Mouse (Mus musculus) C2C12 (cell line): ENCODE measurements around the gene Cab39.

ENCODE experiments used
- CEBPB ChIP-seq: IDR thresholded peaks from one replicate; pipeline ENCODE4 v1.6.1; 2011; ENCODE audit warnings: low read depth, mild to moderate bottlenecking, control low read depth, moderate library complexity
- CTCF ChIP-seq: IDR thresholded peaks from one replicate; pipeline ENCODE4 v1.5.1; 2011; ENCODE audit not compliant: control insufficient read depth, insufficient read depth, insufficient read length
- FOSL1 ChIP-seq: IDR thresholded peaks from one replicate; pipeline ENCODE4 v1.8.0; 2011; ENCODE audit warnings: mild to moderate bottlenecking, low read length; ENCODE audit not compliant: poor library complexity, insufficient read depth, severe bottlenecking
- MAX ChIP-seq: IDR thresholded peaks from one replicate; pipeline ENCODE4 v1.6.1; 2011; ENCODE audit warnings: mild to moderate bottlenecking, control low read depth
- MYOG ChIP-seq: IDR thresholded peaks from one replicate; pipeline ENCODE4 v1.6.1; 2011; ENCODE audit not compliant: control insufficient read depth, insufficient read length; ENCODE audit errors: extremely low read depth
- USF1 ChIP-seq: IDR thresholded peaks from one replicate; pipeline ENCODE4 v1.6.1; 2011; ENCODE audit warnings: low read depth, mild to moderate bottlenecking, control low read depth, moderate library complexity

DNA sequence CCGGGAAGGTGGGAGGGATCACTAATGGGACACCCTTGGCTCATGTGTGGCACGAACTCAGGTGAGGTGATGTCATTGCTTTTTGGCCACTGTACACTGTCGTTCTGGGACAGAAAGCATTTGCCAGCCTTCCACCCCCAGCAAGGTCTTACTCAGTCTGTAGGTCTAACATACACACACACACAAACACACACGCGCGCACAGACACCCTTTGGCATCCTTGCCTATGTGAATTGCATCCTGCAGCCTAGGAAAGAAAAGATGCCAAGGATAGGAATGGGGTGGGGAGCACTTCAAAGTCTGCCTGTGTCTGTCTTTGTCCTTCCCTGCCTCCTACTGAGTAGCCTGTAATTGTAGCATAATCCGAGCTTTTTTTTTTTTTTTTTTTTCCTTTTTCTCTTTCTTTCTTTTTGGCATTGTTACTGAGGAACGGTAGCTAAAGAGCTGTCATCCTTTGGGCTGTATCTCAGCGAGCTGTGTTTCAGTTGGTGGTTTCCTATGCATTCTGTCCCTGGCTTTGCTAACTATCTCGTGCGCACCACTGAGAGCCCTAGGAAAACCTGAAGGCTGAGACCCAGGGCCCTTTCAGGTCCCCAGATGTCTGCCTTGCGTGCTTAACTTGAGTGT is 105.6 kb downstream of the Cab39 start:
- TF ChIP-seq CTCF (no peak), USF1 (no peak), MYOG (no peak), FOSL1 (no peak), MAX (no peak), CEBPB (no peak)
